Mouse (Mus musculus) liver, adult 2 months (tissue): Measurements from ENCODE around the gene Cfap54.

Experiments
- CTCF ChIP-seq: fragments of 200-500 bp; IDR thresholded peaks from 2 replicates; pipeline ENCODE4 v1.5.1; 2011; ENCODE audit warnings: low read depth, low read length, control low read depth
- POLR2A ChIP-seq: fragments of 200-500 bp; IDR thresholded peaks from 2 replicates; pipeline ENCODE4 v1.6.1; 2011; ENCODE audit warnings: low read length, control low read depth; ENCODE audit not compliant: insufficient read depth; ENCODE audit errors: extremely low read depth

DNA sequence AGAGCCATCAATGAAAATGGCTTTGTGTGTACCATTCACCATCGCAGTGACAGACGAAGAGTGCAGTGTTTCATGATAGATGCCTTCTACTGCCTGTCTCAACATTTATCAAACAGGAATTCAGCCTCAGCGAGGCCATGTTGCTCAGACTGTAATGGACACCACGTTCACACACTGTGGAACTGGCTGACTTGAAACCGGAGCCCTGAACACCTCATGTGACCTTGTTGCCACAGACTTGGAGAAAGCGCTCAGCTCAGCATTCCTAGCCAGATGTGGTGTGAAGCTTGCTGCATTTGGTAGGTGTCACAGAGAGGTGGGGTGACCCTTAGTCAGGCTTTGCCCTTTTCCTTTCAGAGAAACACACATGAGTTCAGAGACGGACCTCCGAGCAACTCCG, 270.5 kb downstream of the Cfap54 start:
- no peak for TF ChIP-seq CTCF
- TF ChIP-seq POLR2A = no peak
